Mouse (Mus musculus): ENCODE results near the gene Dnajc8. TPM values are rescaled to one million over a fixed set of nuclear protein-coding genes. Genes with fewer than 3 reads are reported as not detected.
"Not testable (repeated sequence)": the region's sequence is repeated elsewhere in the genome, so short reads cannot be mapped to it uniquely, and the experiment has no call there.

Dnajc8 gene
- polyA plus RNA-seq, 1 experiment = 198 TPM

DNA sequence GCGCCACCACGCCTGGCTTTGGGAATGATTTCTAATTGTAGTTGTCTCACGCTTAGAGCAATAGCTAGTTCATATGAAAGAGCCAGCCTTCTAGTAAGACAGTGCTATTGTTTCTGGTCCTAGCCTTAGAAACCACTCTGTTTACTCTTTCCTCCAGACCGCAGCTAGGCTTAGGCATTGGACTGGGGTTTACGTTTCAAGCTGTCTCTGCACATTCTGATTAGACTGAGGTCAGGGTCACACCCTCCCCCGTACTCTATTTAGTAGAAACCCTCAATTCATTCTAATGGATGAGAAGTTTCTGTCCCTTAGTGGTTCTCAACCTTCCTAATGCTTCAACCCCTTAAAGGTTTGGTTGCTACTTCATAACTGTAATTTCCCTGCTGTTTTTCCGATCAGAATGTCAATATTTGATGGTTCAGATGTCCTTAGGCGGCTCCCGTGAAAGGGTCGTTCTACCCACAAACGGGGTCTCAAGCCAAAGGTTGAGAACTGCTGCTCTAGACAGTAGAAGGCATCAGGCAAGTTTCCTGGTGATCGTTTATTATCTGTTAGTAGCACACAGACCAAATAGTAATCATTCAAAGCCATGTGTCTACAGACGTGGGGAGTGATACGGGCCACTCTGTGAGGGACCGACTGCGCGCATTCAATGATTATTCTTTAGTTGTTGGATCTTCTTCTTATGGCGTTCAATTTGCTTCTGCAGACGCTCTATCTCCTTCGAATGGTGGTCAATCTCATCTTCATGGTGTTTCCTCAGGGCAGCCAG, 5.1 kb upstream of the Dnajc8 start:
- TF ChIP-seq GATA1 (IDR thresholded peaks at IDR 0.05; ENCODE audit: borderline replicate concordance, low read length) (no peak), FLI1 (IDR thresholded peaks at IDR 0.05; ENCODE audit: low read length) (no peak)
- Histone ChIP-seq H3K36me3 (replicated peaks; ENCODE audit: low read length) (peaks cover 27% of the 10 kb centered on the region), H3K4me3 (replicated peaks) (no peak overlapping the region), H3K27me3 (replicated peaks) (no peaks in the 10 kb centered on the region), H3K9me3 (no peaks in the 10 kb centered on the region), H3K4me1 (peaks cover 78% of the 10 kb centered on the region)

- Histone ChIP-seq H3K4me1 (peaks cover 82% of the 10 kb centered on the region), H3K9me3 (no peaks in the 10 kb centered on the region), H3K4me3 (replicated peaks) (peak overlapping the region; percentile 96), H3K36me3 (replicated peaks; ENCODE audit: low read length) (peaks cover 34% of the 10 kb centered on the region), H3K27me3 (replicated peaks) (no peaks in the 10 kb centered on the region)
- no peak for TF ChIP-seq GATA1 (IDR thresholded peaks at IDR 0.05; ENCODE audit: borderline replicate concordance, low read length)
- TF ChIP-seq FLI1 (IDR thresholded peaks at IDR 0.05; ENCODE audit: low read length) = no peak
These were observed 2.9 kb upstream of the Dnajc8 start for GRCm38 (mm10) chr4:132532496-132532895.

DNA sequence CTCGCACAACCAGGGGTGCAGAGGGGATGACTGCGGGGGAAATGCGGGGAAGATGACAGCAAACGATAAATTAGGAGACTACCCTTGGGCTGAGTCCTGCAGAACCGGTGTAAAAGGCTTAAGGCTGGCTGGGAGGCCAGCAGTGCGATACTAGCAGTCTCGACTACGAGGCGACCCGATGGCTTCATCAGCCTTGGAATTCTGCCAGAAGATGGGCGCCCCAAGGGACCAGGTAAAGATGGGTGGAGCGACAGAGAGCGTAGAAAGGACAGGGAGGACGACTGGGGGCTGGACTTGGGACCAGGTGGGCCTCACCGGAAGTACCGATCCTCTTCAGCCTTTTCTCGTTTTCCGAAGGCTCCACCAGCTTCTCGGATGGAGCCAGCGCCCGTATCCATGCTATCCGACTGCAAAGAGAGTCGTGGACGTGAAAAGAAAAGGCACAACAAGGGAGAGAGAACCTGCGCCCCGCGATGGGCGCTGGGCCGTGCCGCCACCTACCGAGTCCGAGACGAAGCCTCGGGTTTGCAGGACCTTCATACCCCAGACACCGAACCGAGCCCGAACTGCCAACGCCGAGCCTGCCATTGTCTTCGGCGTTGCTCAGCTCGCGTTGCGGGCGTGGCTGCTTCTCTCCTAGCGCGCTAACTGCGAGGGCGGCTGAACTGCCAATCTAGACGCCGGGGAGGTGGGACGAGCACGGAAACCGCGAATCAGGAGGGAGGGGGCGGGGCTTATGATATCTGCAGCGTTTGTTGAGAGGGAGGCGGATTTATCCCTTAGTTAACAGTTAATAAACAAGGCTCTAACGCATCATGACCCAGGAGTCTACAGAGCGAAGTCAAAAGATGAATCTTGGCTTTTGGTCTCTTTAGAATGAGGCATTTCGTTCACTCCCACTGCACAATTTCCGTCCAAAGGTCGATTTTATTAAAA, 2.1 kb upstream of the Dnajc8 start, which contains the start of gene Atpif1:
Atpif1 (minus strand) TSS at position 679 of the 936 bp plus-strand sequence.
- H3K4me1 ChIP-seq = peaks cover 79% of the 10 kb centered on the region
- peak within 1 kb of the TSS; percentile 96 for H3K4me3 ChIP-seq (replicated peaks)
- peaks cover 41% of the 10 kb centered on the region for H3K36me3 ChIP-seq (replicated peaks; ENCODE audit: low read length)

DNA sequence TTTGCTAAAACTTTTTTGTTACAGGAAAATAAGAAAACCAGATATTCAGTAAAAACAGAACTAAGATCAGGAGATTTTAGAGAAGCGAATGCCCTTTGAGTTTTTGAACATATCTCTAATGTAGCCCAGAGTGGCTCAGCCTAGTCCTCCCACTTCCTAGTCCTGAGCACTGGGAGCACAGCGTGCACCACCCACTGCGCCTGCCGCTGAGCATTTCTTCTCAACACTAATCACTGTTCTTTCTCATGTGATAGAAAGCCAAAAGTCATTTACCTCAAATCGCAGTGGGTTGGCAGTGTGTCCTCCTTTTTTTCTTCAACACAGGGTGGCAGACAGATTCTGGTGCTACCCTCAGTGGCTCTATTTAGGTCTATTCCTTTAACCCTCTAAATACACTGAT, 4.1 kb downstream of the Dnajc8 start:
- TF ChIP-seq GATA1 (IDR thresholded peaks at IDR 0.05; ENCODE audit: borderline replicate concordance, low read length) (no peak), FLI1 (IDR thresholded peaks at IDR 0.05; ENCODE audit: low read length) (no peak)
- Histone ChIP-seq H3K9me3 (no peaks in the 10 kb centered on the region), H3K27me3 (replicated peaks) (no peaks in the 10 kb centered on the region), H3K36me3 (replicated peaks; ENCODE audit: low read length) (peaks cover 74% of the 10 kb centered on the region), H3K4me3 (replicated peaks) (no peak overlapping the region), H3K4me1 (peaks cover 66% of the 10 kb centered on the region)

More for the DNA sequence above, 2.1 kb upstream of the Dnajc8 start, which contains the start of gene Atpif1:
- TF ChIP-seq FLI1 (IDR thresholded peaks at IDR 0.05; ENCODE audit: low read length) (no peak), GATA1 (IDR thresholded peaks at IDR 0.05; ENCODE audit: borderline replicate concordance, low read length) (no peak)
- H3K9me3 ChIP-seq = no peaks in the 10 kb centered on the region
- no peaks in the 10 kb centered on the region for H3K27me3 ChIP-seq (replicated peaks)

GRCm38 (mm10) chr4:132541413-132541812, 6.1 kb downstream of the Dnajc8 start:
- Histone ChIP-seq H3K4me3 (replicated peaks) (no peak overlapping the region), H3K36me3 (replicated peaks; ENCODE audit: low read length) (peaks cover 94% of the 10 kb centered on the region), H3K9me3 (no peaks in the 10 kb centered on the region), H3K4me1 (peaks cover 67% of the 10 kb centered on the region), H3K27me3 (replicated peaks) (no peaks in the 10 kb centered on the region)
- TF ChIP-seq GATA1 (IDR thresholded peaks at IDR 0.05; ENCODE audit: borderline replicate concordance, low read length) = no peak
- TF ChIP-seq FLI1 (IDR thresholded peaks at IDR 0.05; ENCODE audit: low read length) = no peak

- Histone ChIP-seq H3K9me3 (no peaks in the 10 kb centered on the region), H3K36me3 (replicated peaks; ENCODE audit: low read length) (peaks cover 97% of the 10 kb centered on the region), H3K4me1 (peaks cover 57% of the 10 kb centered on the region), H3K4me3 (replicated peaks) (peak overlapping the region; percentile 46), H3K27me3 (replicated peaks) (no peaks in the 10 kb centered on the region)
- TF ChIP-seq FLI1 (IDR thresholded peaks at IDR 0.05; ENCODE audit: low read length) (no peak), GATA1 (IDR thresholded peaks at IDR 0.05; ENCODE audit: borderline replicate concordance, low read length) (no peak)
These were observed 7.4 kb downstream of the Dnajc8 start for GRCm38 (mm10) chr4:132542724-132543123.

DNA sequence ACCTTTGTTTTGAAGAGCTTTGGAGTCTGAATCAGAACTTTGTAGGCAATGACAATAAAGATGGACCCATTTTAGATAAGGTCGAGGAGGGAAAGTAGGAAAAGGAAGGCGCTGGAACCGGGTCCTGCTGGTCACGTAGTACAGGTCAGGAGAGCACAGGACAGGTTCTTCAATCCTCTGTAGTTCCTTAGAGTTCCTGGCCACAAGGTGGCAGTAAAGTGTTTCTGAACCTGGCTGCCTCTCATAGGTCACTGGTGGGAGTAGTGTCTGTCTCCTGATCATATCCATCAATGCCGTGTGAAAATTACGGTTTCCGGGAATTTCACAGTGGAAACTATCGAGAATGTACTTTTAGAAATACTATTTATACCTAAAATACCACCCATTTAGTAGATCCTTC, 10.5 kb downstream of the Dnajc8 start:
- Histone ChIP-seq H3K9me3 (no peaks in the 10 kb centered on the region), H3K4me3 (replicated peaks) (no peak overlapping the region), H3K4me1 (peaks cover 52% of the 10 kb centered on the region), H3K27me3 (replicated peaks) (no peaks in the 10 kb centered on the region), H3K36me3 (replicated peaks; ENCODE audit: low read length) (peaks cover 97% of the 10 kb centered on the region)
- TF ChIP-seq GATA1 (IDR thresholded peaks at IDR 0.05; ENCODE audit: borderline replicate concordance, low read length) (no peak), FLI1 (IDR thresholded peaks at IDR 0.05; ENCODE audit: low read length) (no peak)

DNA sequence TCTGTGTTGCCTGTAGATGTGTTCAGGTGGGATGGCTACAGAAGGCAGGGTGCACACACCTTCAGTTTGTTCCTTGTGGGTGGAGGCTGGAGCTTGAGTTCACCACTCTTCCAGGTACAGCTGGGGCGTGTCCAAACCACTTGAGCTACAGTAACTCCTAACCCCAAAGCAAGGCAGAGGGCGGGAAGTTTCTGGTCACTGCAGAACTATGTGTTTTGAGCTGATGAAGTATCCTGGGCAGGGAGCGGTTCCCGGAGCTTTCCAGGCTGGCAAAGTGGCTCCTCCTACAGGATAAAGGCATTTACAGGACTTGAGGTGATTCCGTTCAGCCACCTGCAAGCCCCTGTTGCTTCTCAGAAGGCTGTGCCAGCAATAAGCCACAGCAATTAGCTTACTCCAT, 18.9 kb downstream of the Dnajc8 start:
- H3K9me3 ChIP-seq = no peaks in the 10 kb centered on the region
- TF ChIP-seq FLI1 (IDR thresholded peaks at IDR 0.05; ENCODE audit: low read length) (no peak), GATA1 (IDR thresholded peaks at IDR 0.05; ENCODE audit: borderline replicate concordance, low read length) (no peak)
- H3K4me3 ChIP-seq (replicated peaks) = no peak overlapping the region
- H3K36me3 ChIP-seq (replicated peaks; ENCODE audit: low read length) = peaks cover 62% of the 10 kb centered on the region
- H3K4me1 ChIP-seq = peaks cover 33% of the 10 kb centered on the region
- no peaks in the 10 kb centered on the region for H3K27me3 ChIP-seq (replicated peaks)

DNA sequence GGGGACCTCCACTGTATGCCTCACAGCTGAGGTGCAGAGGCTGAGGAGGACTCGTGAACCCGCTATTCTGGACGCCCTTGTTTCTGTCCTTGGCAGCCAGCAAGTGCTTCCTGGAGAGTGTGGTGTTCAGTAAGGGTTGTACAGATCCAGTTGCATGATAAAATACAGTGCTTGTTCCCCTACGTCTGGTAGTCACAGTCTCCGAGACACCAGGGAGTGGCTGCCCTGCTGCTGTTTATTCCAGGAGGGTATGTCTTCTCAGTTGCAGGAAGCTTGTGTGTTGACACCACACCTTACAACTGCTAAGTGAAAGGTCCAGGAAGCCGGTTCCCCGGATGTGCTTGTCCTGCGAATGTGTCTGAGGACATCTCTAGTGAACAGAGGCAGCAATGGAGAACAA, 19.3 kb downstream of the Dnajc8 start:
- Histone ChIP-seq H3K36me3 (replicated peaks; ENCODE audit: low read length) (peaks cover 57% of the 10 kb centered on the region), H3K9me3 (no peaks in the 10 kb centered on the region), H3K4me1 (peaks cover 33% of the 10 kb centered on the region), H3K27me3 (replicated peaks) (peaks cover 1% of the 10 kb centered on the region), H3K4me3 (replicated peaks) (no peak overlapping the region)
- TF ChIP-seq GATA1 (IDR thresholded peaks at IDR 0.05; ENCODE audit: borderline replicate concordance, low read length) = no peak
- TF ChIP-seq FLI1 (IDR thresholded peaks at IDR 0.05; ENCODE audit: low read length) = no peak

DNA sequence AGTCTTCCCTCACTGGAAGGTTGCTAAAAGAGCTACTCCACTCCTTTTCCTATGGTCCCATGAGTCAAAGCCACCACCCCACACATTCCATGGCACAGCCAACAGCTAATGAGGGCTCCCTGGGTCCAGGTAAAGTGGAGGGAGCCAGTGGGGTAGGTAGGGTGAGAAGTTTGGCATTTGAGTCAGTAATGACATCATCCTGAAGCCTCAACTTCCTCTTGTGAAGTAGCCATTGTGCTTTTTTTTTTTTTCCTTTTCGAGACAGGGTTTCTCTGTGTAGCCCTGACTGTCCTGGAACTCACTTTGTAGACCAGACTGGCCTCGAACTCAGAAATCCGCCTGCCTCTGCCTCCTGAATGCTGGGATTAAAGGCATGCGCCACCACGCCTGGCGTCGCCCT, 20.2 kb downstream of the Dnajc8 start:
- not testable (repeated sequence) for H3K9me3 ChIP-seq; H3K27me3 ChIP-seq (replicated peaks)
- H3K4me1 ChIP-seq = peaks cover 27% of the 10 kb centered on the region

More for the DNA sequence above, 20.2 kb downstream of the Dnajc8 start:
- not testable (repeated sequence) for H3K4me3 ChIP-seq (replicated peaks)
- peaks cover 50% of the 10 kb centered on the region for H3K36me3 ChIP-seq (replicated peaks; ENCODE audit: low read length)

Measured in megakaryocyte, embryonic 14.5 days (primary cell).